Mouse (Mus musculus) cerebellum, adult 9-11 months (tissue): ENCODE measurements around the gene Zfp324.

Source experiments
- DNase-seq: peaks from one replicate; pipeline ENCODE4 v3.0.0; 2022

The Zfp324 gene

GRCm38 (mm10) chr7:12970906-12971305, 5.3 kb downstream of the Zfp324 start:
- no peak for DNase-seq

DNA sequence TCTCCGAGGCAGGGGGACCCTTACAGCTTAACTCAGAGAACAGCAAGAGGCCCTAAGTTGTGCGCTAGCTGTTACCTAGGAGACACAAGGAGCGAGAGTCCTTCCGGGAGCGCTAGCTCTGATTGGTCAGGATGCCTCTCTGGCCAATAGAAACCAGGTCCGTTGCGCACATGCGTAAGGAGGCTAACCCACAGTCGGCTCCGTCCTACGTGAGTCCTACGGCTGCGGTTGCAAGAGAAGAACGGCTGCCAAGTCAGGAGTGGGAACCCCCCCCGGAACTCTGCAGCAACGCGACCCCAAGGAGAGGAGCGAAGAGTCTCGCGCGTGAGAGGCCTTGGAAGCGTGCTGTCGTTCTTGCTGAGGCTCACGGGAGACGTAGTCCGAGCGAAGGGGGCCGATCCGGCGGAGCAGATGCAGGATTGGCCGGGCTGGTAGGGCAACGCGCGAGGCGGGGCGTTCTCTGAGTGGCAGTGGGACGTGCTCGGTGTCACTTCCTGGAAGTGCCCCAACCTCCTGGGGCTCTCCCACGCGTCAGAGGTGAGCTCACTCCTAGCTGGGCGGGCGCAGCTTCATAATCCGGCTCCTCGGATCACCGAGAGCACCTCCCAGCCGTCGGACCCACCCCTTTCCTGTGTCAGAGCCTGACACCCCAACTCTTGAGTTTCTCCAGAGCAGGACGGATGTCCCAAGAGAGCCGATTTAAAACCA, 12.2 kb downstream of the Zfp324 start, which contains the start of gene Zfp446:
Gene Zfp446 (plus strand): TSS at position 167 of the 708 bp plus-strand sequence.
- peak; percentile 100 for DNase-seq

DNA sequence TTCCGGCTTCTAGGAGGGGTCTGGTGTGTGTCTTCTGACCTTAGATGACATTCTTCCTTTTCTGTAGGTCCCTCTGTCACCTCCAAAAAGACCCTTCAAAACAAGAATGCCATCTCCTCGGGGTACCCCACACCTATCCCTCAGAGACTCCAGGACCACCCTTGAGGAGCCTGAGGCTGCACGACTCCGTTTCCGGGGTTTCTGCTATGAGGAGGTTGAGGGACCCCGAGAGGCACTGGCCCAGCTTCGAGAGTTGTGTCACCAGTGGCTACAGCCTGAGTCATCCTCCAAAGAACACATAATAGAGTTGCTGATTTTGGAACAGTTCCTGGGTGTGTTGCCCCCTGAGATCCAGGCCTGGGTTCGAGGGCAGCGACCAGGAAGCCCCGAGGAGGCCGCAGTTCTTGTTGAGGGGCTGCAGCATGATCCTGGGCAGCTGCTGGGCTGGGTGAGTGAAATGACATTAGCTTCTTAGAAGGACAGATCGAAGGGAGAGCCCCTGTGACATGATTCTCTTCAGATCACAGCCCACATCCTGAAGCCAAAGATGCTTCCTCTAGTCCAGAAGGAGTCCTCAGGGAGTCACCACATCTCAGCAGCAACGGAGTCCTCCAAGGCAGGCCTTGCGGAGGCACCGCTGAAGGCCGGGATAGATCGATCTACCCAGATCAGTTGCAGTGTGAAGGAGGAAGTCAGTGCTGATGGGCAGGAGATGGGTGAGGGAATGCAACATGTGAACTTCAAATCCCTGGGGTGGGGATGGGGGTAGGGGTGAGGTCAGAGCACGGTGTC, 13.5 kb downstream of the Zfp324 start:
- DNase-seq, result peak; percentile 75

GRCm38 (mm10) chr7:12979776-12980175, 14.1 kb downstream of the Zfp324 start:
- peak; percentile 52 for DNase-seq

DNA sequence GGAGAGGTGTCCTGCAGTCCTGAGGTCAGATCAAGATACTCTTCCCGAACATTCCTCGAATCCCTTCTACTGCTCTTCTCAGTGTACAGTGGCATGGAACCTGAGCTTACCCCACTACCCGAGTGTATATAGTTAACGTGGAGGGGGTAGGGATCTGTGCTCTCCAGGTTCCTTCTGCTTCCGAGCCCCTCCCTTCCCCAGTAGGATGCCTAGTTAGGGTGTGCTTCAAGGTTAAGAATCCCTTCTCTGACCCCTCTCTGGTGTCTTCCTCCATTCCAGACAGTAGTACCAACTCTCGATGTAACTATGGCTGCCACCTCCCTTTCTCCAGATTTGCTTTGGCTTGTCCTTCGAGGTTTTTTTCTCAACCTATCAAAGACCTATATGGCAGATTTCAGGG, 14.7 kb downstream of the Zfp324 start:
- DNase-seq, result no peak

DNA sequence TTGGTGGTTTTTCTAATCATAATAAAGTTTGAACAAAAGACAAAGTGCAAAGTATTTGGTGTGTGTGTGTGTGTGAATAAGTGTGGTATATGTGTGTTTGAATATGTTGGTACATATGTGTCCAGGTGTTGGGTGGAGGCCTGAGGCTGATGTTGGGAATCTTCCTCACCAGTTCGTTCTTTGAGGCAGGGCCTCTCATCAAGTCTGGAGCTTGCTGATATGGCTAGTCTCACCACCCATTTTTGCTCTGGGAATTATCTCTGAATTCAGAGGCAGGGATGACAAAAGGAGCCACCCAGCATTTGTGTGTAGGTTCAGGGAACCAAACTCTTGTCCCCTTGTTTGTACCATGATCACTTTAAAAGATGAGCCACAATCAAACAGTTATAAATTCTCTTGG, 20.1 kb downstream of the Zfp324 start:
- no peak for DNase-seq

- no peak for DNase-seq
Observed at GRCm38 (mm10) chr7:12986906-12987305, 21.3 kb downstream of the Zfp324 start.

DNA sequence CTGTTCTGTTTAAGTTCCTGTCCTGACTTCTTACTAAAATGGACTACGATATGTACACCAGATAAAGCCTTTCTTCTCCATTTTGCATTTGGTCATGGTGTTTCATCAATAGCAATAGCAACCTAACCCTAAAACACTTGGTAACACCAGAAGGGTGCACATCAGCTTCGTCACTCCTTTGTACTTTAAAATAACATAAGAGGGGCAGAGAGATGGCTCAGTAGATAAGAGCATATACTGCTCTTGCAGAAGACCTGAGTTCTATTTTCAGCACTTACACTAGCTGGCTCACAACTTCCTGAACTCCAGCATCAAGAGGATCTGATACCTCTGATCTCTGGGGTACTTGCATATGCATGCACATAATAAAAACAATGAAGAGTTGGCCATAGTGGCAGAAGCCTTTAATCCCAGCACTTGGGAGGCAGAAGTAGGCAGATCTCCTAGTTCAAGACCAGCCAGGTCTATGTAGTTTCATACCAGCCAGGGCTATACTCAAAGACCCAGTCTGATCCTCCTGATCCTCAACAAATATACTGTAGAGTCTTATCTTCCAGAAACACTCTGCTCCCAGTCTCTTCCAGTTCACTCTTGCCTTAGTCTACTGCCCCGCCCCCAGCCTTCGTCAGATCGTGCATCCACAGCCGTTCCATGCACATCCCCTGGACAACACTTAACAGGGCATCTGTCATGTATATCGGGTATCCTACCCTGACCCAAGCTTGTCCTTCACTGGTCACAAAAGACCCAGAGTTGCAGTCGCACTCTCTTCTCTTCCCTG, 22.0 kb downstream of the Zfp324 start:
- DNase-seq, result no peak

- no peak for DNase-seq
Observed at GRCm38 (mm10) chr7:12992222-12992621, 26.6 kb downstream of the Zfp324 start.

DNA sequence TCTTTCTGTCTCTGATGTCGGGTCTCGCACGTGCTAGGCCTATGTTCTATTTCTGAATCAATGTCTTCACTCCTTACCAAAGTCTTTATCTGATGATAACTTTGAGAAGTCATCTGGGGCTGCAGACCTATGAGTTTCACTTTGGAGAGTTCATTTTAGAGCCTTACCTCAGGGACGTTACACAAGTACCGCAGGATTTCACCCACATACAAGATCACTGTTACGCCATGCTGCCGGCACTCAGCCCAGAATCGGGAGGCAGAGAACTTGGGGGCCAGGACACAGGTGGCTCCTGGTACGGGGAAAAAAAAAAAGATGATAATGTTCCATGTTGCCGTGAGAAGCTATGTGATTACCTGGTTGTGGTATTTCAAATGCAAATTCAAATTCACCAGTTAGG, 27.5 kb downstream of the Zfp324 start:
- DNase-seq, result no peak

- DNase-seq, result no peak
Observed at GRCm38 (mm10) chr7:12995862-12996261, 30.2 kb downstream of the Zfp324 start.

- no peak for DNase-seq
Observed at GRCm38 (mm10) chr7:12997230-12997629, 31.6 kb downstream of the Zfp324 start.

- no peak for DNase-seq
Observed at GRCm38 (mm10) chr7:12998053-12998452, 32.4 kb downstream of the Zfp324 start, which contains the start of gene Slc27a5. Slc27a5 (minus strand) TSS chr7:12998192.

GRCm38 (mm10) chr7:12998851-12999250, 33.2 kb downstream of the Zfp324 start, which contains the start of gene Trim28:
Trim28 (plus strand) TSS chr7:12999114.
- no peak for DNase-seq

DNA sequence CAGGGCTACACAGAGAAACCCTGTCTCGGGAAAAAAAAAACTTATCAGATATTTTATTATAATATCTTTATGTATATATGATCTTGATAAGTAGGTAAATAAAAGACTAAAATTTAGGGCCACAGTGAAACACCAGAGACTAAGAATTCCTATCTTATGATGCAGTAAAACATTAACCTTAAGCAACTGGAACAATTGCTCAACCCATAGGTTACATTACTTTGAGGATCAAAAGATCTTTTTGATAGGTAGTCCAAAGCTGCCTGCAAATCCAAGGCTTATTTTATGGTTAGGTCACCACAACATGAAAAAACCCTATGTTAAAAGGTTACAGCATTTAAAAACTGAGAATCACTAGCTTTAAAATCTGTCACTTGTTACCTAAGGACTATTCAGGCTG, 35.9 kb downstream of the Zfp324 start:
- DNase-seq, result no peak

- DNase-seq, result no peak
Observed at GRCm38 (mm10) chr7:13003380-13003779, 37.7 kb downstream of the Zfp324 start.

DNA sequence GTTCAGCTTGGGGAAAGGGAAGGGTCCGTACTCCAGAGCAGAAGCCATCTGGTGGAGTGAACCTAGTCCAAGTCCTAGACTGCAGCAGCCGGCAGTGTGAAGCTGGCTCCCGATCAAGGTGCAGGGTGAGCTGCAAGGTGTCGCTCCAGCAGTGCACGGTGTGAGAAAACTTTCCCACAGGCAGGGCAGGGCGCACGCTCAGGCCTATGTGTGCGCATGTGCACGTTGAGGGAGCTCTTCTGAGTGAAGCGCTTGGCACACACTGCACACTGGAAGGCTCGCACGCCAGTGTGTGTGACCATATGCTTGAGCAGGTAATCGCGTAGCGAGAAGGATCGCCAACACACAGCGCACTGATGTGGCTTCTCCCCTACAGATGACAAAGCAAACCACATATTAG, 40.4 kb downstream of the Zfp324 start:
- peak; percentile 54 for DNase-seq

DNA sequence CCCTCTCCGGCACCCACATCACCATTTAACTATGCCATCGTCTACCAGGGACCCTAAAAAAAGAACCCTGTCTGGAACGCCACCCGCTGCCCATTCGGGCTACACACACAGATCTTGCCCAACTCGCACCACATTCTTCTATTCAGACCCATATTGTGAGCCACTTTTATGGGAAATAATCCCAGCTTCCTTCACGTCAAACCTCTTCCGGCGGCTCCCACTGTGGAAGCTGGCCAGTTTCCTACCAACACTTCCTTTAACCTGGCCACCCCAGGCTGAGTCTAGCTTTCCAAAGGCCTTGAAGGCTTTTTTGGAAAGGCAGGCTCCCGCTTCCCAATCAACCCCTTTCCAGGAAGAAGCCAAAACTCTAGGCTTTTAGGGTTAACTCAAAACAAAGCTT, 40.9 kb downstream of the Zfp324 start:
- DNase-seq, result no peak

GRCm38 (mm10) chr7:13007341-13008092, 41.9 kb downstream of the Zfp324 start:
- DNase-seq, result peak; percentile 59

DNA sequence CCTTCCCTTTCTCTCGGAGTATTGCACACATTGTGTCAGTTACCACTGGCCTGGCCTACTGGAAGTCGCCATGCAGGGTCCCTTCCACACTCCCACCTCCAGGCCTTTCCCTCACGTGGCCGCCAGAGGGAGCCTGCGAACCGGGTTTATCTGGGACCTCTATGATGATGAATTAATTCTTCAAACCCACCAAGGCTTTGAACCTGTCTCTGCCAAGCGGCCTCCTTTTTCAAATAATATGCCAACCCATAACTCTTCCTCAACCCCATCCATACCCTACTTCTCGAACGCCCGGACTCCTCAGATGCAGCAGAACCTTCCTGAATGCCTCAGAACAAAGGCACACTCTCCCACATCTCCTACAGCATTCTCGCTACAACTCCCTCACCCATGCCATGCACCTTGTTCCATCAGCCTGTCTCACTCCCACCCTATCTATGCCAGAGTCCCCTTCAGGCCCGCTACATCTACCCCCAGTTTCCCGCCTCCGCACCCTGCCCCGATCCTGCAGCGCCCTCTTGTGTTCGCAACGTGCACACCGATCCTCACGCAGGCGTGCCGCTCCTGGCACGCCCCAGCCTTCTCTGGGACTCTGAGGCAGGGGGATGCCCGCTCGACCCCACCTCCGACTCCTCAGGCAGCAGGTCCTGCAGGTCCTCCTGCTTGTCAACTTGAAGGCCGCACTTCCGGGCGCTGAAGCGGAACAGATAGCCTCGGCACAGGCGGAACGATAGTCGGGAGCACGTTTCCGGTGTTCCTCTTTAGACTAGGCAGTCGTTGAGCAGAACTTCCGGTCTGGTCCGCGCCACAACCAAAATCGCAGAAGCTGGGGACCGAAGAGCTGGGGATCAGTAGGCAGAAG, 43.7 kb downstream of the Zfp324 start:
- DNase-seq, result peak; percentile 95
